Mouse (Mus musculus): ENCODE results near the gene P2ry13.

Gene P2ry13

GRCm38 (mm10) chr3:59210727-59211126, at the start of gene P2ry13:
Gene P2ry13 (minus strand): TSS chr3:59210882.
- no peak for DNase-seq (ENCODE audit: low read depth, low spot score)

DNA sequence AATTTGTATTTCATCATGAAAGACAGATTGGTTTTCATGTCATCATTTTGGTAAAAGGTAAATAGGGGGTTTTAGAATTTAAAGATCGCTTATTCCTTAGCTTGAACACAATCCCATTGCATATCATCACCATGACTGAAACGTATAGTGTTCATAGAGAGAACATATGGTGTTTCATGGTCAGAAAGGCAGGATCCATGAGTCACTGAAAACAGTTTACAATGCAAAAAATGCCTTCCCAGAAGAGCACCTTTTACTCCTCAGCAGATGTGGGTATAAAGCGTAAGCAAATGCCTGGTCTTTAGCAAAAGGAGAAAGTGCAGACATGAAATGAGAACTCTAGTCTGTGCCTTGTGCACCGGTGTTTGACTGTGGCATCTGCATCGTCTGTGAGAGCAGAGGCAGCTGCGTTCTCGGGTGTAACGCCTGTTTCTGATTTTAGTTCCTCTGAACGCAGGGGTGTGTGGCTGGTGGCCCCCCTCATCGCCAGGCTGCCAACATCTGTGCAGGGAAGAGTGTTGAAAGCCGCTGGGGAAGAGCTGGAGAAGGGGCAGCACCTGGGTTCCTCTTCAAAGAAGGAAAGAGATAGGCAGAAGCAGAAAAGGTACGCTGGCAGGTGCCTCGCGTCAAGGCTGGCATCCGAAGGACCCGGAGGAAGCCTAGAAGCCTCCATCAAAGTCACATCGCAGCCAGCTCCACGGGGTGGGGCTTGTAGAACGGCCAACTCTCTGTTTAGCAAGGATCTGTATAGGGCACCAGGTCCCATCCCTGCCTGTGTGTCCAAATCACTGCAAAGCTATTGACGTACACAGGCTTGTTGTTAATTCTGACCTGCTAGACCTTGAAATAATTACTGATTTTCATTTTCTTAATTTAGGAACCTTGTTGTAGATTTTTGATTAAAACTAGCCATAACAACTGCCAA, 47.3 kb upstream of the P2ry13 start:
- DNase-seq (ENCODE audit: low read depth, low spot score): peak; percentile 56

DNA sequence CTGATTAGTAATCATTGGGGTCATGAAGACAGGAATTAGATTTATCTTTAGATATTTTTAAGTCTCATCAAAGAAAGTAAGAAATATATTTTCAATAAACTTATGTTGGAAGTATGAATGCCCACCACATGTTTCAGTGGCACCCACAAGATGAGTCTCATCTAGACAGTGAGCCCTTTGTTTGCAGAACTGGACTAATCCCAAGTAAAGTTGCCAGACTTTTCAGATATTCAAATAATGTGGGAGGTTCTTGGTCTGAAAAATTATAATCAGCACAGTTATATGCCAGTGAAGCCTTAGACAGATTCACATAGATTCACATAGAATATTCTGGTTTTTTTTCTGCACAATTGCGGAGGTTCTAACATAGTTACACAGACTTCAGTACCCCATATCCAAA, 39.8 kb upstream of the P2ry13 start:
- no peak for DNase-seq (ENCODE audit: low read depth, low spot score)

GRCm38 (mm10) chr3:59248031-59248430, 37.3 kb upstream of the P2ry13 start:
- no peak for DNase-seq (ENCODE audit: low read depth, low spot score)

GRCm38 (mm10) chr3:59243384-59243783, 32.7 kb upstream of the P2ry13 start:
- DNase-seq (ENCODE audit: low read depth, low spot score): no peak

GRCm38 (mm10) chr3:59234878-59235277, 24.2 kb upstream of the P2ry13 start:
- DNase-seq (ENCODE audit: low read depth, low spot score): no peak

GRCm38 (mm10) chr3:59230912-59231311, 20.2 kb upstream of the P2ry13 start:
- DNase-seq (ENCODE audit: low read depth, low spot score): no peak

- no peak for DNase-seq (ENCODE audit: low read depth, low spot score)
Measured at GRCm38 (mm10) chr3:59228730-59229551, 18.3 kb upstream of the P2ry13 start.

DNA sequence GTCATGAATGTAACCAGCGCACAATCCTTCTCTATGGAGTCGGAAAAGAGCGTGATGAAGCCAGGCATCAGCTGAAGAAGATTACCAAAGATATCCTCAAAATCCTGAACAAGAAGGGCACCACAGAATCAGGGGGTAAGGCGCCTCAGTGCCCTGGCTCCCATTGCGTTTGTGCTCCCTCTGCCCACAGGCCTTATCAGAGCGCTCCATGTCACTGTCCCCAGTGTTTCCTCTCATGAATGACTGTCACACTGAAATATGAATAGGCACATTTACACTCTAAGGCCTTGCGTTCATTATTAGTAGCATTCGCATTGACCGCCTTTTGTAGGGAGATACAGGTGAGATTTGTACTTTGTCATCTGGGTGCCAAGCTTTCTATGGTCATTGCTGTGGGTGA, 17.0 kb upstream of the P2ry13 start:
- DNase-seq (ENCODE audit: low read depth, low spot score): no peak

- no peak for DNase-seq (ENCODE audit: low read depth, low spot score)
Measured at GRCm38 (mm10) chr3:59225411-59225810, 14.7 kb upstream of the P2ry13 start.

- DNase-seq (ENCODE audit: low read depth, low spot score): no peak
Measured at GRCm38 (mm10) chr3:59222303-59222702, 11.6 kb upstream of the P2ry13 start.

DNA sequence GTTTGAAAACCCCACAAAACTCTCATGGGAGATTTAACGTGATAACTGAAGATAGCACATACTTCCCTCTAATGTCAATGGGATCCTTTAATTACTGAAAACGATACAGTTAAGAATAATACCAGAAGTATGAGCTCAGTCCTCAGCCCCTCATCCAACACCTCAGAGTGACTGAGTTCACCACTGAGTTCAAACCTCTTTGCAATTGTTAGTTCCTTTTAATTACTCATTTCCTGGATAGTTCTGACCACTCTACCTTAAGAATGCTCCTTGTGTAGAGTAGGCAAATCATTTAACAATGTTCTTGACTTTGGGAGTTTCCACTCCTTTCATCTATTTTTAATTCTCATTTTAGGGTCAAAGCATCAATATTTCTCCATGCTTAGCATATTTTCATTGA, 8.6 kb upstream of the P2ry13 start:
- no peak for DNase-seq (ENCODE audit: low read depth, low spot score)

- no peak for DNase-seq (ENCODE audit: low read depth, low spot score)
Measured at GRCm38 (mm10) chr3:59217211-59217610, 6.5 kb upstream of the P2ry13 start.

DNA sequence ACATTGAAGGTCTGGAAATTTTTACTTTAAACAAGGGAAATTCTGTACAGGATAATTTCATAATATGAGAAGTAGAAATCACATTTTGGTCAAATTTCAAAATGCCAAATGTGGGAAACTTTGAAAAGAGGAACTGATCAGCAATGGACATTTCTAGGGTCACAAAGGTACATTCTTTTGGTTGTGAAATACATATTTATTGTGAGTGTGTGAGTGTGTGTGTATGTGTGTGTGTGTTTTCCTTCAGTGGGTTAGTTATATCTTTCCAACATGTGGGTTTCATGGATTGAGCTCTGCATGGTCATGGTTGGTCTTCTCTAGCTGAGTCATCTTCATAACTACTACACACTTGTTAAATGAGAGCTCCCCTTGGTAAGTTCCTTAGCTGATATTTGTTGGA, 1.7 kb upstream of the P2ry13 start:
- no peak for DNase-seq (ENCODE audit: low read depth, low spot score)

DNA sequence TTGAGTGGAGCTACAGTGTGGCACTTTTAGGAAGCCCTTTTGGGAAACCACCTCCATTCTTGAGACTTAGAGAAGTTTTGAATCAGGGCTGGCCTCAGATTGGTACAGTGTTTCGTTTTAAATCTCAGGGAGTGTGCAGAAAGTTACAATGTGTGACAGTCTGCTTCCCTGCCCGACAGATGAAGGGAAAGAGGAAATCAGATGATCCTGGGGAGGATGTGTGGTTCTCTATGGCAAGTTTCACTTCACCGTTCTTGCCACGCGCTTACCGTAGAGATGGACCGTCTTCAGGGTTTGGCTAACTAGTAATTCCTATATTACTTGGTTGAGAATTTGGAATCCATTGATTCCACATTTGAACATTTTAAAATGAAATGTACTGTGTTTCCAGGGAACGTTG, 1.1 kb upstream of the P2ry13 start:
- DNase-seq (ENCODE audit: low read depth, low spot score): no peak

DNA sequence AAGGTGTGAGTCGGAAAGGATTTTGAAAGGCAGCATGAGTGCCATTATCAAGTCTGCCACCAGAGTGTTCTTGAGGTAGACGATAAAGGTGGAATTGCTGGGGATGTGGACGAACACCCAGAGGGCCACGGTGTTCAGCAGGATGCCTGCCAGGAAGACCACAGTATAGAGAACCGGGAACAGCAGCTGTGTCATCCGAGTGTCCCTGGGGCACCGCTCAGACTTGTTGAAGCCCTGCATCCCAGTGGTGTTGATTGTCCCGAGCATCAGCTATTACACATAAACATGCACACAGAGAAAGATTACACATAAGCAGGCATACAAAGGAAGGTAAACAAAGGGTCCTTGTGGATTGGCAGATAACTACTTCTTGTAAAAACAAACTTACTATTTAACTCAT, 593 bp downstream of the P2ry13 start:
- no peak for DNase-seq (ENCODE audit: low read depth, low spot score)

DNA sequence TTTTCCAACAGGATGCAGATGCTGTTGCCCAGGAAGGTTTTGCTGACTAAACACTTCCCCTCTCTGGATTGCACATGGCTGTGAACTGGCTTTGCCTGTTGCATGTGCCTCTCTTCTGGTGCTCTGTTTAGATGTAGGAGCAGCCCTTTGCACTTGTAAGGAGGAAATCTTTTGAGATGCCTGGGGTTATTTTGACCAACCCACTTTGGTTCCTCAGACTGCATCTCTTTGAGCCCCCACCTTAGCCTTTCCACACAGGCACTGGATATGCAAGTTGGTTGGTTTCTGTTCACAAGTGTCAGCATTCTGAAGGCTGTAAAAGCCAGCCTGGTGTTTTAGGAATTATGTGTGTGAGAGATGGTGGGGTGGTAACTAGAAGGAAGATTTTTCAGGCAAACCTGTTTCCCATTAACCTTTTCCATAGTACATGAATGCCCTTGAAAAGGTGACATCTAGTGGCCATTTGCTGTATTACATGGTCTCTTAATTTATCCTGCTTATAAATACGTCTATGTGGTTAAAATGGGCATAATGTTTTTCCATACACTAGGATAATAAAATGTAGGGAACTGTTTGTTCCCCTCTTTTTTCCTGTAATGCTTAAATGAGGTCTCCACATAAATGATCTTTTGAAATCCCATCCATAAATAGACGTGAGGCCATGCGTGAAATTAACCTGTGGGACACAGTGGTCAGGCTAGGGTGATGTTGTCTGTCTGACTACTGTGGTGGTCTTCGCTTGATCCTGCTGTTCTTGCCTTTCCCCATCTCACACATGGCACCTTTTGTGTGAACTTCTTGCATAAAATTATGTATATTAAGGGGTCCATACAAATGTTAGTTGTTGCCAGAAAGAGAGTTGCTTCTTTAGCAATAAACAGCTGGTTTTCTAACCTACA, 1.8 kb downstream of the P2ry13 start:
- DNase-seq (ENCODE audit: low read depth, low spot score): peak; percentile 86

- DNase-seq (ENCODE audit: low read depth, low spot score): no peak
Measured at GRCm38 (mm10) chr3:59205941-59206340, 4.7 kb downstream of the P2ry13 start.

GRCm38 (mm10) chr3:59204719-59205503, 5.8 kb downstream of the P2ry13 start:
- peak; percentile 37 for DNase-seq (ENCODE audit: low read depth, low spot score)

GRCm38 (mm10) chr3:59203802-59204520, 6.7 kb downstream of the P2ry13 start:
- DNase-seq (ENCODE audit: low read depth, low spot score): no peak
